Mouse (Mus musculus) thymus, adult 2 months (tissue): ENCODE measurements around the gene Pnpla8. TPM values are rescaled to one million over a fixed set of nuclear protein-coding genes. Genes with fewer than 3 reads are reported as not detected.

ENCODE experiments used
- DNase-seq: peaks from one replicate; pipeline ENCODE4 v3.0.0; 2021
- H3K27ac ChIP-seq: fragments of 200-500 bp; 2 replicates; pipeline ENCODE4 v1.5.1; 2012; ENCODE audit warnings: low read length, control low read depth; ENCODE audit not compliant: control insufficient read depth, insufficient read depth
- H3K27me3 ChIP-seq: fragments of 200-500 bp; 2 replicates; pipeline ENCODE4 v1.6.1; 2012; ENCODE audit warnings: mild to moderate bottlenecking, low read length, moderate library complexity, mixed read lengths; ENCODE audit not compliant: control insufficient read depth, insufficient read depth
- H3K36me3 ChIP-seq: fragments of 200-500 bp; 2 replicates; pipeline ENCODE4 v1.6.1; 2012; ENCODE audit warnings: mild to moderate bottlenecking, low read length, moderate library complexity; ENCODE audit not compliant: control insufficient read depth, insufficient read depth
- H3K4me1 ChIP-seq: fragments of 200-500 bp; replicated peaks from 2 replicates; pipeline ENCODE4 v1.6.1; 2012; ENCODE audit warnings: low read length; ENCODE audit not compliant: control insufficient read depth, insufficient read depth
- H3K4me3 ChIP-seq: fragments of 200-500 bp; 2 replicates; pipeline ENCODE4 v1.5.1; 2012; ENCODE audit warnings: mild to moderate bottlenecking, low read length, control low read depth, moderate library complexity; ENCODE audit not compliant: control insufficient read depth, insufficient read depth
- CTCF ChIP-seq: fragments of 200-500 bp; IDR thresholded peaks from 2 replicates; pipeline ENCODE4 v1.5.1; 2012; ENCODE audit warnings: mild to moderate bottlenecking, control low read depth, low read length, moderate library complexity, borderline replicate concordance; ENCODE audit not compliant: control insufficient read depth, poor library complexity, insufficient read depth; ENCODE audit errors: extremely low read depth
- POLR2A ChIP-seq: fragments of 200-500 bp; IDR thresholded peaks from 2 replicates; pipeline ENCODE4 v1.6.1; 2012; ENCODE audit warnings: mild to moderate bottlenecking, low read length, control low read depth, moderate library complexity; ENCODE audit not compliant: control insufficient read depth, poor library complexity, insufficient read depth; ENCODE audit errors: extremely low read depth
- WGBS: fragments of 180-500 bp; shearing (Covaris S2); methylation state at CpG from one replicate; pipeline ENCODE4 v1.1.7; 2018; 5-methylcytosine and 5-hydroxymethylcytosine counted together
- polyA plus RNA-seq: library from polyadenylated mRNA; depleted of rRNA; stranded (reverse); fragments of >200 nt; gene quantifications from 2 replicates; pipeline ENCODE4 v1.2.3, GENCODE M21; 2012

Pnpla8 gene
- polyA plus RNA-seq, 1 experiment = 10.5 TPM

- no peak for TF ChIP-seq POLR2A
- no peak for TF ChIP-seq CTCF
- H3K27ac ChIP-seq = no peak overlapping the region
- no peak for DNase-seq
- H3K36me3 ChIP-seq = no peaks in the 10 kb centered on the region
- H3K27me3 ChIP-seq = peaks cover 10% of the 10 kb centered on the region
- H3K4me1 ChIP-seq = no peaks in the 10 kb centered on the region
- H3K4me3 ChIP-seq = no peak overlapping the region
Measured at GRCm38 (mm10) chr12:44325091-44325490, 103.9 kb downstream of the Pnpla8 start.

- H3K27me3 ChIP-seq = peaks cover 10% of the 10 kb centered on the region
- no peak for TF ChIP-seq POLR2A
- TF ChIP-seq CTCF = no peak
- 57% methylated on average over 6 of the region's 6 CpGs for WGBS
- H3K4me3 ChIP-seq = no peak overlapping the region
- DNase-seq = no peak
- H3K27ac ChIP-seq = no peak overlapping the region
- no peaks in the 10 kb centered on the region for H3K36me3 ChIP-seq
- H3K4me1 ChIP-seq = no peaks in the 10 kb centered on the region
Measured at GRCm38 (mm10) chr12:44327452-44327851, 106.3 kb downstream of the Pnpla8 start.

GRCm38 (mm10) chr12:44328381-44329315 is 107.5 kb downstream of the Pnpla8 start, which contains the start of gene Nrcam:
Gene Nrcam, plus strand, starts transcription at chr12:44328885.
- Histone ChIP-seq H3K36me3 (no peaks in the 10 kb centered on the region), H3K4me3 (peak within 1 kb of the TSS; percentile 44), H3K27me3 (peaks cover 10% of the 10 kb centered on the region), H3K4me1 (no peaks in the 10 kb centered on the region), H3K27ac (no peak within 1 kb of the TSS)
- TF ChIP-seq CTCF (no peak), POLR2A (no peak)
- WGBS = 10% methylated on average over 71 of the region's 74 CpGs
- DNase-seq = no peak

- H3K4me3 ChIP-seq = peak overlapping the region; percentile 44
- no peaks in the 10 kb centered on the region for H3K36me3 ChIP-seq
- peaks cover 10% of the 10 kb centered on the region for H3K27me3 ChIP-seq
- DNase-seq = no peak
- 2% methylated on average over 61 of the region's 61 CpGs for WGBS
- no peak overlapping the region for H3K27ac ChIP-seq
- TF ChIP-seq POLR2A (no peak), CTCF (no peak)
- H3K4me1 ChIP-seq = no peaks in the 10 kb centered on the region
Measured at GRCm38 (mm10) chr12:44329316-44330215, 108.4 kb downstream of the Pnpla8 start.

GRCm38 (mm10) chr12:44330216-44330719 is 109.1 kb downstream of the Pnpla8 start:
- TF ChIP-seq POLR2A = no peak
- TF ChIP-seq CTCF = no peak
- Histone ChIP-seq H3K36me3 (no peaks in the 10 kb centered on the region), H3K27ac (no peak overlapping the region), H3K27me3 (peaks cover 10% of the 10 kb centered on the region), H3K4me3 (no peak overlapping the region), H3K4me1 (no peaks in the 10 kb centered on the region)
- WGBS = 8% methylated on average over 9 of the region's 9 CpGs
- DNase-seq = no peak

GRCm38 (mm10) chr12:44337136-44337640 is 116.0 kb downstream of the Pnpla8 start:
- Histone ChIP-seq H3K4me1 (no peaks in the 10 kb centered on the region), H3K27ac (no peak overlapping the region), H3K36me3 (no peaks in the 10 kb centered on the region), H3K27me3 (no peaks in the 10 kb centered on the region), H3K4me3 (no peak overlapping the region)
- 98% methylated on average over 2 of the region's 2 CpGs for WGBS
- DNase-seq = no peak
- TF ChIP-seq POLR2A (no peak), CTCF (no peak)
